Mouse (Mus musculus): ENCODE measurements around the gene Tulp4.

GRCm38 (mm10) chr17:6117148-6117725, 11.0 kb downstream of the Tulp4 start:
- TF ChIP-seq CTCF (IDR thresholded peaks at IDR 0.05; ENCODE audit: low read depth, low read length) (no peak), POLR2A (IDR thresholded peaks at IDR 0.05; ENCODE audit: insufficient read depth, low read length) (no peak)
